Mouse (Mus musculus) layer of hippocampus, adult 18-20 months (tissue): ENCODE results near the gene Ubl4b. TPM values are rescaled to one million over a fixed set of nuclear protein-coding genes. Genes with fewer than 3 reads are reported as not detected.

ENCODE experiments used
- DNase-seq, 2 experiments: peaks; one replicate each; pipeline ENCODE4 v3.0.0; 2022; ENCODE audit warnings: low spot score in 2 of 2
- long read RNA-seq: library from polyadenylated mRNA; stranded (forward); transcript quantifications from one replicate; pipeline ENCODE4 v2.0.0, GENCODE M21; 2021
- total RNA-seq, 2 experiments: library from RNA; stranded (reverse); gene quantifications; 2 replicates each; pipeline ENCODE4 v1.2.3; 2021

Gene Ubl4b
- total RNA-seq: not detected
- long read RNA-seq: 0 reads

- no peak for DNase-seq
Observed at GRCm38 (mm10) chr3:107554842-107555241, at the start of gene Ubl4b. Gene Ubl4b (minus strand): TSS chr3:107555073.

GRCm38 (mm10) chr3:107600127-107600526 is 45.3 kb upstream of the Ubl4b start:
- DNase-seq: no peak

- no peak for DNase-seq
Observed at GRCm38 (mm10) chr3:107597586-107598389, 42.9 kb upstream of the Ubl4b start.

DNA sequence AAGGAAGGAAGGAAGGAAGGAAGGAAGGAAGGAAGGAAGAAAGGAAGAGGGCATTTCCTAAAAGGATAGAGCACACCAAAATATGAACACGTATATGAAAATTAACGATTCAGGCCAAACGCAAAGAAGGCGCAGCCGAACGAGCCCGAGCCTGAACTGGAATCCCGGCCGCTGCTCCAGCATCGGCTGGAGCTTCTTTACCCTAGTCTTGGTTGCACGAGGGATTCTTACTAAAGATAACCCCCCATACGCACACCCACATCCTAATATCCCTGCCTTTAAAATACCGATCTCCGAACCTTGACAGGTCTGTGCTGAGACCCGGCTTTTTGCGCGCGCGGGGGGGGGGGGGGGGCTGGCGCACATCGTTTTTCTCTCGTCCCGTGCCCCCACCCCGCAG is 42.3 kb upstream of the Ubl4b start:
- no peak for DNase-seq

- DNase-seq: no peak
Observed at GRCm38 (mm10) chr3:107596559-107596958, 41.7 kb upstream of the Ubl4b start.

- no peak for DNase-seq
Observed at GRCm38 (mm10) chr3:107595938-107596461, 41.1 kb upstream of the Ubl4b start.

- DNase-seq: no peak
Observed at GRCm38 (mm10) chr3:107595264-107595937, 40.5 kb upstream of the Ubl4b start.

DNA sequence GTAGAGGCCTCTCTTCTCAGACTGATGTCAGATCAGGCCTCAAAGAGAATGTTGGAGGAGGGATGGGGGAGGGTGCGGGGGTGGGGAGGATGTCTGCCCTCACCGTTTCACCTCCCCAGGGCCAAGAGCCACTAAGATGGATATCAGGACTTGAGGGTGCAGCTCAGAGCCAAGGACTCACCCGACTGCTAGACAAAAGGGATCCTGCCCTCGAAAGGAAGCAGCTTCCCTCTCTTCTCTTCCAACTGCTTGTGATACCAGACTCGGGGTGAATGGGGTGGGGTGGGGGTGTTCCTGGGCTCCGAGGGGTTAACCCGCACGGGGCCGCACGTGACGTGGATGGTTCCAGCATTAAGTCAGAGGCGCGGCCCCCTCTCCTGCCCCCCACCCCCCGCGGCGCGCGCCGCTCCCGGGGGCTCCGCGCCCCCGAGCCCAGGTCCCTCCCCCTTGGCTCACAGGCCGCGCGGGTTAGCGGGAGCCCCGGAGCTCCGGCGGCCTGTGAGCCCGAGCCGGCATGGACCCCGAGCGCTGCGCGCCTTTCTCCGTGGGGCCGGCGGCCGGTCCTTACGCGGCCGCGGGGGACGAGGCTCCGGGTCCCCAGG is 39.9 kb upstream of the Ubl4b start, which contains the start of gene Alx3:
Gene Alx3, plus strand, starts transcription at position 370 of the 602 bp plus-strand sequence.
- DNase-seq: no peak

- no peak for DNase-seq
Observed at GRCm38 (mm10) chr3:107593632-107594031, 38.8 kb upstream of the Ubl4b start.

- no peak for DNase-seq
Observed at GRCm38 (mm10) chr3:107591612-107592011, 36.7 kb upstream of the Ubl4b start.

DNA sequence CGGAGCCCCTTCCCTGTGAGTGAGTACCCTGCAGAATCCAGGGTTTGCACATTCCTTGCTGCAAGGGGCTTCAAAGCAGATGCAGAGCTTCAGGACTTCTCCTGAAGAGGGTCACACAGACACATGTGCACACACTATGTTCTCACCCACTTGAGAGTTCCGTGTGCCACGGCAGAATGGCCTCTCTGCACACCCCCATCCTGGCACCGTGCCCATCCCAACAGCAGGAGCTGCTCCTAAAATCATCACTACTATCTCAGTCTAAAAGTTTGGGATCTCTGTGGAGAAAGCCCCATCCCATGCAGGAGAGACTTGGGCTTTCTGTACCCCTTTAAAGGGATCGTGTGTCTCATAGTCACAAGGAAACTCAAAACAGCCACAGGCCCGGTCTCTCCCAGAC is 31.6 kb upstream of the Ubl4b start:
- no peak for DNase-seq

DNA sequence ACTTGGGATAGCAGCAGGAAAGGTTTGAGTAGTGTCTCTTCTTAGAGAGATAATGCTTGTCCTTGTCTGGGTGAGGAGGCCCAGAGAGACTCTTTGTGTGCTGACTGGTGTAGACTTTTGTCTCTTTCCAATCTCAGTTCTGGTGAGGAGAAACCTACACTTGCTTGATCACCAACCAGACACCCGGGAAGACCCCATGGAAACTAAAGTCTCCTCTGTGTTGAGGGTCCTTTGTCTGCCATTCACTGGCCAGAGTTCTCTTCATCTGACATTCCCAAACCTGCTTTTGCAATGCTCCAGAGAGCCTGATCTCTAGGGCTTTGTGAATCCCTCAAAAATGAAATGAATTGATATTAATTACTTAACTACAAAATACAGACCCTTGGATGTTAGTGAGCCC is 29.0 kb upstream of the Ubl4b start:
- DNase-seq: no peak

- DNase-seq: no peak
Observed at GRCm38 (mm10) chr3:107582875-107583767, 28.2 kb upstream of the Ubl4b start.

DNA sequence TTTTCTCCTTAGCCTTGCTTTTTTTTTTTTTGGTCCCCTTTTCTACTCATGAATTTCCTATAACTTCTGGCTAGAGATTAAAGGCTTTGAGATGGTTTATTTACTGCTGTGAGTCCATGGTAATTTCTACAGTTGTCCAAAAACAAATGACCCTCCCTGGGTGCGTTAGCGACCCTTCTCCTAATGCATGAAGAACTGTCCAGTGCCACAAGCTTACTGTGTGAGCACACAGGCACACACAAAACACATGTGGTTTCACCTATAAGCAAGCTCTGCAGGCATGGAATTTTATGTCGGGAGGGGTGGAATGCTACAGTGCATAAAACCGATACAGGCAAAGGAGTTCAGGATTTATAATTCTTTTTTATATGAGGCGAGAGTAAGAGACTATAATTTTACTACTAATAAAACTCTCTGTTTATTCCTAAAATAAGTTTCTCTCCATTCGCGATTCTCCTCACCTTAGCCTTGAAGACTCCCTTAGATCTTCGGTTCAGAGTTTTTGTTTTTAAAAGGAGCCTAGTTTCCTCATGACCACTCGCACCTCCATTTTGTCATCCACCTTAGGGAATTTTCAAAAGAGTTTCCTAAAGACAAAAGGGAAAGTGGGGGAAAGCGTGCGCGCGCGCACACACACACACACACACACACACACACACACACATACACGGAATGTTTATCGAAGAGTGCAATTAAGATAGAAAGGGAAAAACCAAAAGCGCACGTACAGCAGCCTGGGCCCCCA is 27.4 kb upstream of the Ubl4b start:
- DNase-seq: no peak

DNA sequence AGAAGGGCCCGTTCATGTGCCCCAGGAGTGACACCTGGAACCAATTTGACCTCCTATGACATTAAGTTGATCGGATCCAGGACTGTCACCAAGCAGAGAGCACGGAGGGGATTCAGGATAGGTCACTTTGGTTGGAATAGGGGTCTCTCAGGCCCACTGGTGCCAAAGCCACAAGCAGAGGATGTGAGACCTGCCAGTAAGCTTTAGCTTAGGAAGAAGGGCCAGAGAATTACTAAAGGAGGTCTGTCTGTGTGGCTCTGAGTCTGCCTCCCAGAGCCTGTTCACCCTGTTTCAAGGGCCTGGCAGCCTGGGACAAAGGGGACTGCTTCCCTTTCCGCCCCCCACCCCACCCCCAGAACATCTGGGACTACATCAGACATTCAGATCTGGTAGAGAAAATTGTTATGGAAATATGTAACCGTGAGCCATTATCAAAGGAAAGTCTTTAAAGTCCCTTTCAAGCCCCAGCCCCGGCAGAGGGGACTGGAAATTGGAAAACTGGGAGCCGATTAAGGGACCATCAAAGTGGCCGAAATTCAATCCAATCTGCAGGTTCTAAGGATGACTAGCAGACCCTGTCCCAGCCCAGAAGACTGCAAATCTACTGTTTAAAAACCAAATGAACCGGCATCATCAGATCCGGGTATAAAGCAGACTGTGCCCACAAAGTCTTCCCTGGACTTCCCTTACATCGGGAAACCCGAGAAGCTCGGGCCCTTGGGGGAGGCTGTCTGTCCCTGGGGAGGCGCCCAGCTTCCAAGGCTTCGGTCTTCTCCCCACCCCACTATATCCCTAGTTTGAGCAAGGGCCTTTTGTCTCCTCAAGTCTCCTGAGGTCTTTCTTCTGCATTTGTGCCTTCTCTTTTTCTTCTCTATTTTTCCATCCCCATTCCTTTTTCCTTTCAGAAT is 26.5 kb upstream of the Ubl4b start:
- DNase-seq: no peak

DNA sequence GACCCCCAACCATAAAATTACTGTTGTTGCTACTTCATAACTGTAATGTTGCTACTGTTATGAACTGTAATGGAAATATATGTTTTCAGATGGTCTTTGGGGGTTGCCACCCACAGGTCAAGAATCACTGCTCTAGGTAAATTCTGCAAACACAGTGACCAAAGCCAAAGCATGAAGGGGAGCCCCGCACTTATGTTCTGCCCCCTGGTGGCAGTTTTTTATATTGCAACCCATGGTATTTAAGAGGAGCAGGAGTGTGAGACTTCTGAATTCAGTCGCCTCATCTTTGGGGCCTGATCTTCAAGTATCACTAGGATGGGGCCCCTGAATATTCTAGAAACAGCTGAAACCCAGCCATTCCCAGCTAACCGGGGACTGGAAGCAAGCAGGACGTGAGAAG is 24.6 kb upstream of the Ubl4b start:
- DNase-seq: peak; percentile 22 to 78

DNA sequence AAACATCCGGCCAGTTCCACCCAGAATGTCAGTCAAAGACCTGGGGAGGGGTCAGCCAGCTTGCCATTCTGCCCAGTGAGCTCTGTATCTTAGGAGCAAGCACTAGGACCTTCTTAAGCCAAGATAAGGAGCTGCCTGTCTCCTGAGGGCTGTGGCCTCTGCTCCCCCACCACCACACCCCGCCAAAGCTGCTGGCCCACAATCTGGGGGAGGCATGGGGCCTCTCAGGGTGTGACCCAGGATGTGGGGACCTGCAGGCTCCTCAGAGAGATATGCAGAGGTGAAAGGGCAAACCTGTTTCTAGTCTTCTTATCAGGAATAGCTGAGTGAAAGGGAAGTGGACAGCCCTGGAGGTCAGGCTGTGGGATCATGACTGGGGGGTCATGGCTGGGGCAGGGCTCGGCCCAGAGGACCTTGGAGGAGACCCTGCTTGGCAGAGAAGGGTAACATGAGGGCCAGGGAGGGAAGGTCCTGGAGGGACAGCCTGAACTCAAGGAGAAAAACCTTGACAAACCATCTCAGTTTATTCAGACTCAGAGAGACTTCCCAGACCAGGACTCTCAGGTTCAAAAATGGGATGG is 23.0 kb upstream of the Ubl4b start:
- no peak for DNase-seq

- no peak for DNase-seq
Observed at GRCm38 (mm10) chr3:107576807-107577206, 21.9 kb upstream of the Ubl4b start.

GRCm38 (mm10) chr3:107571205-107571604 is 16.3 kb upstream of the Ubl4b start:
- no peak for DNase-seq
